Mouse (Mus musculus): ENCODE results near the gene Ugt2b34.

- TF ChIP-seq POLR2A (IDR thresholded peaks at IDR 0.05; ENCODE audit: borderline replicate concordance, extremely low read depth, insufficient read depth, insufficient read length, poor library complexity, severe bottlenecking) (no peak), CTCF (IDR thresholded peaks at IDR 0.05; ENCODE audit: borderline replicate concordance, extremely low read depth, insufficient read depth, insufficient read length) (no peak)
Observed at GRCm38 (mm10) chr5:86871877-86872276, 34.9 kb downstream of the Ugt2b34 start.

Data from brain, embryonic 14.5 days (tissue).